Mouse (Mus musculus) v-Abl transformed pro-B cells (cell line): Measurements from ENCODE around the gene Dhx9.

Experiments used
- in situ Hi-C, 2 experiments: fragments of 400-800 bp; cut with MboI; formaldehyde crosslinking; loops; one replicate each; pipeline ENCODE4 v1.15.1; 2025; ENCODE audit not compliant: unreplicated experiment in 2 of 2

The Dhx9 gene

DNA sequence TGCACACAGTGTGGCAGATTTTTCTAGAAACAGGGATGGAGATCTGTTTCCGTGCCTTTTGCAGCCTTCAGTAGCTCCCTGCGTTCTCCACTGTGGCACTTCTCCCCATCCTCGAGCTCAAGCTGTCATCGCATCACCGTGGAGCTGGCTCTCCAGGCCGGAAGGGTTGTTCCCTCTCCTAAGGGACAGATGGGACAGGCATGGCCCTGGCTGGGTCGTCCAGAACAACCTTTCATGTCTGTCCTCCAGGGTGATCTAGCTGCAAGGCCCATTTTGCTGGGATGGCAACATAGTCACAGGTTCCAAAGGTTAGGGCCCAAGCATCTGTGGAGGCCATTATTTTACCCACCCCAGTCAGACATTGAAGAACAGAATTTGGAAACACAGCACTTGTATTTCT is 56.3 kb downstream of the Dhx9 start:
- in situ Hi-C loops = no loop called here

GRCm38 (mm10) chr1:153424770-153425584 is 62.5 kb downstream of the Dhx9 start, which contains the start of gene Shcbp1l:
Gene Shcbp1l (plus strand): TSS chr1:153425162.
- in situ Hi-C loops = loop anchor here (25.0 kb wide), 2 partner anchors 513 to 888 kb away; partner anchors contain the start of gene Smg7 (in 1 of the 2)

- in situ Hi-C loops = loop anchor here (25.0 kb wide), 2 partner anchors 512 to 887 kb away; partner anchors contain the start of gene Smg7 (in 1 of the 2)
Observed at GRCm38 (mm10) chr1:153424271-153424670, 63.2 kb downstream of the Dhx9 start.

DNA sequence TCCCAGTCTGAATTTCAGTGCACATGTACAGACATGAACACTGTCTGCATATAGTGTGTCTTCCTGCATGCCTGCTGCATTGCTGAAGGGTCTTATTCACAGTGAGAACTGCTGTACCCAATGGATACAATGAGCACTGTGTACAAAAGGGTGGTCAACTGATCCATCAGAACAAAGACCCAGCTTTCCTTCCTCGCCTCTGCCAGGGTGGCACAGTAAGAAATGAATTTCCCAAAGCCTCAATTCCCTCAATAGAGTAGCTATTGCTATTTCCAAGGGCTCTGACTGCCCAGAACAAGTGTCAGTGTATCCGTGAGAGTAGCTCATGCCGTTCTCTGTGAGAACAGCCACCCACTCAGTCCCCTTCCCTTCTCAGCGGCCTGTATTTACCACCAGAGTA is 69.7 kb downstream of the Dhx9 start:
- in situ Hi-C loops = loop anchor here (25.0 kb wide), 2 partner anchors 506 to 881 kb away; partner anchors contain the start of gene Smg7 (in 1 of the 2)

DNA sequence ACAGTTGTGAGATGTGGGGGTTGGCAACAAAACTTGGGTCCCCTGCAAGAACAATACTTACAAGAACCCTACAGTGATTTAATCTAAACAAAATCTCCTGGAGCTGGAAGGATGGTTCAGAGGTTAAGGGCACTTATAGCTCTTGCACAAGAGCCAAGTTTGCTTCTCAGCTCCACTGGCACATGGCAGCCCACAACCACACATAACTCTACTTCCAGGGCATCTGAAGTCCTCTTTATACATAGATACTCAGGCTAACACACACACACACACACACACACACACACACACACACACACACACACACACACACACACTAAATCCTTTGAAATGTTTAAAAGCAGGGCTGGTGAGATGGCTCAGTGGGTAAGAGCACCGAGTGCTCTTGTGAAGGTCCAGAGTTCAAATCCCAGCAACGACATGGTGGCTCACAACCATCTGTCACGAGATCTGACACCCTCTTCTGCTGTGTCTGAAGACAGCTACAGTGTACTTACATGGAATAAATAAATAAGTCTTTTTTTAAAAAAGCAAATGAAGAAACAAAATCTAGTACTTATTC is 71.1 kb downstream of the Dhx9 start:
- in situ Hi-C loops = loop anchor here (25.0 kb wide), 2 partner anchors 504 to 879 kb away; partner anchors contain the start of gene Smg7 (in 1 of the 2)

DNA sequence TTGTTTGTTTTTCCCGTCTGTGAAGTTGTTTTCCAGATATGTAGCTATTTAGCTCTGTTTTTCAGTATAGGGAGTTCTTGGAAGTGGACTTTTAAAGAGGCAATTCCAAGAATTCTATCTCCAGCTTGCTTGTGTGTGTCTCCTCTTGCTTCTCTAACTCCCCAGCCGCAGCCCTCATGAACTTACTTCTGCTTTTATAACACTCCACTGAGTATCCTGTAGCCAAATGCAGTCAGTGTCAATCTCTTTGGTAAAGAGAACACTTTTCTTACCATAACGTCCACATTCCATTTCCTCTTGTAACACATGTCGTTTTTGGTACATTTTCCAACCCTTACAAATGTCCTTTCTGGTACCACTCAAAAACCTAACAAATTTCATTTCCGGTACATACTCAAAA is 71.7 kb downstream of the Dhx9 start:
- in situ Hi-C loops = loop anchor here (25.0 kb wide), 2 partner anchors 503 to 878 kb away; partner anchors contain the start of gene Smg7 (in 1 of the 2)

- in situ Hi-C loops = loop anchor here (25.0 kb wide), 2 partner anchors 503 to 878 kb away; partner anchors contain the start of gene Smg7 (in 1 of the 2)
Observed at GRCm38 (mm10) chr1:153414962-153415361, 72.5 kb downstream of the Dhx9 start.

GRCm38 (mm10) chr1:153414114-153414723 is 73.2 kb downstream of the Dhx9 start:
- in situ Hi-C loops = loop anchor here (25.0 kb wide), 2 partner anchors 502 to 877 kb away; partner anchors contain the start of gene Smg7 (in 1 of the 2)

GRCm38 (mm10) chr1:153413397-153414020 is 74.0 kb downstream of the Dhx9 start:
- in situ Hi-C loops = loop anchor here (25.0 kb wide), 2 partner anchors 501 to 876 kb away; partner anchors contain the start of gene Smg7 (in 1 of the 2)

DNA sequence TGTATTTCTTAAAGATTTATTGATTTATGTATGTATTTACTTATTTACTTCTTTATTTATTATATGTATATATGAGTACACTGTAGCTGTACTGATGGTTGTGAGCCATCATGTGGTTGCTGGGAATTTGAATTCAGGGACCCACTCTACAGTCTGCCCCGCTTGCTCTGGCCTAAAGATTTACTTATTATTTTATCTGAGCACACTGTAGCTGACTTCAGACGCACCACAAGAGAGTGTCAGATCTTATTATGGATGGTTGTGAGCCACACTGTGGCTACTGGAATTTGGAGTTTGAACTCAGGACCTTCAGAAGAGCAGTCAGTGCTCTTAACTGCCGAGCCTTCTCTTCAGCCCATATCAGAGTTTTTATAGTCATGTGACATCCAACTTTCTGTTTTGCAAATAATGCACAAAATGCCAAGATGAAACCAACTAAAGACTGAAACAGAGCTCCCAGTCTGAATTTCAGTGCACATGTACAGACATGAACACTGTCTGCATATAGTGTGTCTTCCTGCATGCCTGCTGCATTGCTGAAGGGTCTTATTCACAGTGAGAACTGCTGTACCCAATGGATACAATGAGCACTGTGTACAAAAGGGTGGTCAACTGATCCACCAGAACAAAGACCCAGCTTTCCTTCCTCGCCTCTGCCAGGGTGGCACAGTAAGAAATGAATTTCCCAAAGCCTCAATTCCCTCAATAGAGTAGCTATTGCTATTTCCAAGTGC is 74.6 kb downstream of the Dhx9 start:
- in situ Hi-C loops = loop anchor here (25.0 kb wide), 2 partner anchors 501 to 876 kb away; partner anchors contain the start of gene Smg7 (in 1 of the 2)

- in situ Hi-C loops = loop anchor here (25.0 kb wide), 2 partner anchors 499 to 874 kb away; partner anchors contain the start of gene Smg7 (in 1 of the 2)
Observed at GRCm38 (mm10) chr1:153411723-153412122, 75.7 kb downstream of the Dhx9 start.

- in situ Hi-C loops = loop anchor here (25.0 kb wide), 2 partner anchors 499 to 874 kb away; partner anchors contain the start of gene Smg7 (in 1 of the 2)
Observed at GRCm38 (mm10) chr1:153410915-153411314, 76.5 kb downstream of the Dhx9 start.

DNA sequence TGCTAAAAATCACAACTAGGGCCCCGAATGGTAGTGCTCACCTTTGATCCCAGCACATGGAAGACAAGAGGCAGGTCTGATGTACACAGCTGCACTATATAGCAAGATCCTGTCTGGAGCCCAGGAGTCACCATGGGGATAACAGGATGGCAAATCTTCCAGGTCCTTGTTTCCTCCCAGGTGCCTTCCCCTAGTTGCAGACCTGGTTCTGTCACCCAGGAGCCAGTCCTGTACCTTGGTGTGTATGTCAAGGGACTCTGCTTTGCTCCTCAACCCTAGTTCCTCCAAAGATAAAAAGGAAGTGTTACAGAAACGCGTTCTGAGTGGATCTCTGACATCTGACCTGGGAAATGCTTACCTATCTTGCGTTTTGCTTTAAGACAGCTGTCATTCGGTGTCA is 79.2 kb downstream of the Dhx9 start:
- in situ Hi-C loops = loop anchor here (5.0 to 25.0 kb wide), 5 partner anchors 44 to 871 kb away; partner anchors contain the start of gene Smg7 (in 1 of the 2)

GRCm38 (mm10) chr1:153407641-153408040 is 79.8 kb downstream of the Dhx9 start:
- in situ Hi-C loops = loop anchor here (5.0 to 25.0 kb wide), 5 partner anchors 45 to 870 kb away; partner anchors contain the start of gene Smg7 (in 1 of the 2)
